Mouse (Mus musculus) thymus, adult 2 months (tissue): ENCODE measurements around the gene Pten.

Source experiments
- CTCF ChIP-seq: fragments of 200-500 bp; IDR thresholded peaks from 2 replicates; pipeline ENCODE4 v1.5.1; 2012; ENCODE audit warnings: mild to moderate bottlenecking, control low read depth, low read length, moderate library complexity, borderline replicate concordance; ENCODE audit not compliant: control insufficient read depth, poor library complexity, insufficient read depth; ENCODE audit errors: extremely low read depth
- POLR2A ChIP-seq: fragments of 200-500 bp; IDR thresholded peaks from 2 replicates; pipeline ENCODE4 v1.6.1; 2012; ENCODE audit warnings: mild to moderate bottlenecking, low read length, control low read depth, moderate library complexity; ENCODE audit not compliant: control insufficient read depth, poor library complexity, insufficient read depth; ENCODE audit errors: extremely low read depth

GRCm38 (mm10) chr19:32778411-32778810 lies 21.1 kb downstream of the Pten start:
- TF ChIP-seq POLR2A (no peak), CTCF (no peak)
